Mouse (Mus musculus): Measurements from ENCODE around the gene Stra6. TPM values are rescaled to one million over a fixed set of nuclear protein-coding genes. Genes with fewer than 3 reads are reported as not detected.

Stra6 gene
- total and polyA plus RNA-seq, 2 experiments = not detected

- Histone ChIP-seq H3K36me3 (ENCODE audit: control insufficient read depth, insufficient read depth, low read length) (no peaks in the 10 kb centered on the region), H3K4me3 (ENCODE audit: insufficient read depth, low read depth, low read length) (no peak overlapping the region), H3K79me2 (ENCODE audit: control insufficient read depth, insufficient read depth, low read length) (no peaks in the 10 kb centered on the region), H3K9ac (ENCODE audit: low read depth, low read length) (no peak overlapping the region), H3K27ac (replicated peaks; ENCODE audit: insufficient read depth, low read depth, low read length) (no peak overlapping the region), H3K27me3 (ENCODE audit: control insufficient read depth, insufficient read depth, low read length) (peaks cover 24% of the 10 kb centered on the region; the same call in 1 of the 2 replicates), H3K4me1 (ENCODE audit: control insufficient read depth, insufficient read depth, low read length) (no peaks in the 10 kb centered on the region)
- TF ChIP-seq CTCF (IDR thresholded peaks at IDR 0.05; ENCODE audit: low read depth, low read length) (no peak), POLR2A (IDR thresholded peaks at IDR 0.05; ENCODE audit: extremely low read depth, insufficient read depth, low read length) (no peak)
- 10% methylated on average over 14 of the region's 14 CpGs for whole genome bisulfite sequencing
- DNase-seq (ENCODE audit: extremely low read depth, low read depth, low spot score) = no peak
These were observed 139.3 kb downstream of the Stra6 start for GRCm38 (mm10) chr9:58202676-58203453.

Other genes starting within 250 kb of the Stra6 start
- gene Arid3b, start 227.0 kb upstream of the Stra6 start, total RNA-seq (2014; rRNA removed) = 0.83 and 1.5 TPM in 2 replicates
- gene Arid3b, start 227.0 kb upstream of the Stra6 start, polyA plus RNA-seq (2012; rRNA removed) = 2.4 and 2.8 TPM in 2 replicates
- 9.8 and 14.0 TPM in 2 replicates for gene Ubl7, start 152.8 kb upstream of the Stra6 start, total RNA-seq (2014; rRNA removed)
- 90.8 and 105 TPM in 2 replicates for gene Ubl7, start 152.8 kb upstream of the Stra6 start, polyA plus RNA-seq (2012; rRNA removed)
- gene Sema7a, start 123.7 kb upstream of the Stra6 start, total RNA-seq (2014; rRNA removed) = 0.09 and 0.74 TPM in 2 replicates
- gene Sema7a, start 123.7 kb upstream of the Stra6 start, polyA plus RNA-seq (2012; rRNA removed) = 0.21 and 0.53 TPM in 2 replicates
- 6.3 TPM in 1 of 2 replicates, not detected in the other for gene Cyp11a1, start 57.4 kb upstream of the Stra6 start, total RNA-seq (2014; rRNA removed)
- gene Cyp11a1, start 57.4 kb upstream of the Stra6 start, polyA plus RNA-seq (2012; rRNA removed) = not detected in 2 replicates
- gene Ccdc33, start 55.0 kb downstream of the Stra6 start, total RNA-seq (2014; rRNA removed) = not detected in 2 replicates
- not detected in 2 replicates for gene Ccdc33, start 55.0 kb downstream of the Stra6 start, polyA plus RNA-seq (2012; rRNA removed)
- 1.4 and 1.5 TPM in 2 replicates for gene Islr, start 140.5 kb downstream of the Stra6 start, total RNA-seq (2014; rRNA removed)
- gene Islr, start 140.5 kb downstream of the Stra6 start, polyA plus RNA-seq (2012; rRNA removed) = 6.8 and 7.7 TPM in 2 replicates
- gene Islr2, start 140.5 kb downstream of the Stra6 start, total RNA-seq (2014; rRNA removed) = 0.07 TPM in 1 of 2 replicates, not detected in the other
- not detected in 2 replicates for gene Islr2, start 140.5 kb downstream of the Stra6 start, polyA plus RNA-seq (2012; rRNA removed)
- 7.4 and 8.9 TPM in 2 replicates for gene Pml, start 186.0 kb downstream of the Stra6 start, total RNA-seq (2014; rRNA removed)
- gene Pml, start 186.0 kb downstream of the Stra6 start, polyA plus RNA-seq (2012; rRNA removed) = 13.8 and 15.2 TPM in 2 replicates
- 5.4 and 5.8 TPM in 2 replicates for gene Stoml1, start 189.4 kb downstream of the Stra6 start, total RNA-seq (2014; rRNA removed)
- gene Stoml1, start 189.4 kb downstream of the Stra6 start, polyA plus RNA-seq (2012; rRNA removed) = 7.8 and 8.1 TPM in 2 replicates
- 0.74 and 1.0 TPM in 2 replicates for gene Loxl1, start 249.4 kb downstream of the Stra6 start, total RNA-seq (2014; rRNA removed)
- 2.2 TPM in 2 replicates for gene Loxl1, start 249.4 kb downstream of the Stra6 start, polyA plus RNA-seq (2012; rRNA removed)

Data from liver, adult 2 months (tissue).